Mouse (Mus musculus): Measurements from ENCODE around the gene BC005624.

BC005624 gene

GRCm38 (mm10) chr2:30928893-30929482, 53.0 kb downstream of the BC005624 start:
- DNase-seq (ENCODE audit: low read depth), result no peak

GRCm38 (mm10) chr2:30927844-30928628, 54.0 kb downstream of the BC005624 start:
- peak; percentile 86 for DNase-seq (ENCODE audit: low read depth)

DNA sequence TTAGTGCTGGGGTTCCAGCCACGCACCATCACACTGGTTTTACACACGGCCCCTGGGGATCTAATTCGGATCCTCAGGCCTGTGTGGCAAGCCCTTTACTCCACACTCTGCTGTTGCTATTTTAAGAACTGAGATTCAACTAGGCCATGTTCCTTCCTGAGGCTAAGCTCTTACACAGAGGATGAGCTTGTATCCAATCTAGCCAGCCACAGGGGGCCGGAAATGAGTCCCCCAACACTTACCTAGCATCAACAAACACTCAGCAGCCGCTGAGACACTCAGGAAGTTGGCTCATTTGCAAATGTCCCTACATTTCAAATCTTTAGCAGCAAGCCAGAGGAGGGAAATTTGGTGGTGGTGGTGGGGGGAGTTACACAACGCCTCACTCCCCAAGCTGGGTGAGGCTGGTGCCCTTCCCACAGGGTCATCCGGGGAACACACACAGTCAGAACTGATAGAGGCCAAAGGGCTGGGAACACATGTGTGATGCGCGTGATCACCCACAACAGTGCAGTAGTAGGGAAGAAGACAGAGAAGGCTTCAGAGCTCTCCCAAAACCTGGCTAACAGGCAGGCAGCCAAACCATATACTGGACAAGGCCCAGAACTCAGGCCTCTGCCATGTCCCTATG, 54.7 kb downstream of the BC005624 start:
- no peak for DNase-seq (ENCODE audit: low read depth)

DNA sequence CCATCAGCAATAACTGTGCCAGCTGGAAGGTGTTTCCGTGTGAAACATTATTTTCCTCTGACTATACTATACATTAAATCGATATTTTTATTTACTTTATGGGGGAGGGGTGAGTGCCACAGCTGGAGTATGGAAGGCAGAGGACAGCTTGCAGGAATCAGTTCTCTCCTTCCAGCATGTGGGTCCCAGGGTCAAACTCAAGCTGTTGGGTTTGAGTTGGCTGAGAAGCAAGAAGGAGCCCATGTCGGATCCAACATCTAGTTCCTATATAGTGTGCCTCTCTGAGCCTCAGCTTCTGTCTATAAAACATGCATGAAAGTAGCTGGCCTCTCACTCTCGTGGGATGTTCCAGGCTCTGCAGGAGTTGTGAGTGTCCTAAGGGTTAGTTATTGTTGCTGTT, 55.6 kb downstream of the BC005624 start:
- no peak for DNase-seq (ENCODE audit: low read depth)

DNA sequence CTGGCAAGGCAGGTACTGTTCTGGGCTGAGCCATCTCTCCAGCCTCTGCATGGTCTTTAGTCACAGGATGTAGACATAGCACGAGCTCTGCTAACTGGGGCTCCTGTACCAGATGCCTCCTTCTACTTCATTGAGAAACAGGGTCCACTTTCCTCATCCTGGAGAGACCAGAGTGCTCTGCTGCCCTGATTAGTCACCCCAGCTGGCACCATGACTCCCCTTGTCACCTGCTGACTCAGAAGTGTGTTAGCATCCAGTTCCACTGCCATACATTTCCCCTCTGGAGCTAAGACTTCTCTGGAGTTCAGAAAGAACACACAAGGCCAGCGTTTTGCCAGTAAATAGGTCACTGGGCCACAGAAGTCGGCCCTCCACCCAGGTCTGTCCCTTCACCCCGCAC, 56.8 kb downstream of the BC005624 start:
- no peak for DNase-seq (ENCODE audit: low read depth)

GRCm38 (mm10) chr2:30923099-30923498, 58.9 kb downstream of the BC005624 start:
- no peak for DNase-seq (ENCODE audit: low read depth)

Measured in naive thymus-derived CD4-positive, alpha-beta T cell, adult 2 months (primary cell).